Mouse (Mus musculus) lung, adult 2 months (tissue): ENCODE measurements around the gene Gprc5d. TPM values are rescaled to one million over a fixed set of nuclear protein-coding genes. Genes with fewer than 3 reads are reported as not detected.

Experiments
- DNase-seq: peaks from one replicate; pipeline ENCODE4 v3.0.0; 2022
- H3K4me1 ChIP-seq: fragments of 200-500 bp; 2 replicates; pipeline ENCODE4 v1.6.1; 2011; ENCODE audit warnings: low read length; ENCODE audit not compliant: control insufficient read depth, insufficient read depth
- H3K4me3 ChIP-seq: fragments of 200-500 bp; replicated peaks from 2 replicates; pipeline ENCODE3; 2011; ENCODE audit warnings: low read depth, mild to moderate bottlenecking, control low read depth, low read length; ENCODE audit errors: extremely low read depth
- CTCF ChIP-seq: fragments of 200-500 bp; IDR thresholded peaks from 2 replicates; pipeline ENCODE4 v1.5.1; 2011; ENCODE audit warnings: mild to moderate bottlenecking, low read length, control low read depth; ENCODE audit not compliant: insufficient read depth
- POLR2A ChIP-seq: fragments of 200-500 bp; IDR thresholded peaks from 2 replicates; pipeline ENCODE4 v1.6.1; 2011; ENCODE audit warnings: low read depth, mild to moderate bottlenecking, control low read depth, low read length, borderline replicate concordance; ENCODE audit errors: extremely low read depth
- WGBS: fragments of 180-500 bp; shearing (Covaris S2); methylation state at CpG from one replicate; pipeline ENCODE4 v1.1.7; 2018; 5-methylcytosine and 5-hydroxymethylcytosine counted together
- polyA plus RNA-seq: library from polyadenylated mRNA; depleted of rRNA; stranded (reverse); fragments of >200 nt; gene quantifications from 2 replicates; pipeline ENCODE4 v1.2.3, GENCODE M21; 2012; rRNA removed

Gprc5d gene
- polyA plus RNA-seq, 1 experiment, result 0.17 TPM

- Histone ChIP-seq H3K4me1 (no peaks in the 10 kb centered on the region), H3K4me3 (no peak overlapping the region)
- no peak for TF ChIP-seq POLR2A
- TF ChIP-seq CTCF, result no peak
- 94% methylated on average over 4 of the region's 4 CpGs for WGBS
- DNase-seq, result no peak
Measured at GRCm38 (mm10) chr6:135060728-135061127, 57.4 kb downstream of the Gprc5d start.

Other genes starting within 250 kb of the Gprc5d start
- 6.0 and 9.2 TPM in 2 replicates for gene Gpr19, start 219.7 kb downstream of the Gprc5d start, polyA plus RNA-seq
- gene Cdkn1b, start 197.9 kb downstream of the Gprc5d start, polyA plus RNA-seq, result 26.9 and 31.6 TPM in 2 replicates
- gene Apold1, start 136.6 kb downstream of the Gprc5d start, polyA plus RNA-seq, result 1.2 and 1.7 TPM in 2 replicates
- 35.8 and 55.7 TPM in 2 replicates for gene Ddx47, start 106.7 kb downstream of the Gprc5d start, polyA plus RNA-seq
- gene Gprc5a, start 52.6 kb downstream of the Gprc5d start, polyA plus RNA-seq, result 281 and 352 TPM in 2 replicates
- gene Fam234b, start 79.7 kb upstream of the Gprc5d start, polyA plus RNA-seq, result 6.3 and 9.2 TPM in 2 replicates
- 15.4 and 33.8 TPM in 2 replicates for gene Hebp1, start 79.7 kb upstream of the Gprc5d start, polyA plus RNA-seq
- gene Gsg1, start 136.1 kb upstream of the Gprc5d start, polyA plus RNA-seq, result 1.4 TPM in 2 replicates
- 0.15 TPM in 1 of 2 replicates, not detected in the other for gene Pbp2, start 192.1 kb upstream of the Gprc5d start, polyA plus RNA-seq
- 105 and 215 TPM in 2 replicates for gene Emp1, start 244.3 kb upstream of the Gprc5d start, polyA plus RNA-seq